Mouse (Mus musculus): Measurements from ENCODE around the gene Sass6.

- TF ChIP-seq CTCF (IDR thresholded peaks at IDR 0.05; ENCODE audit: borderline replicate concordance, insufficient read depth, low read length), result no peak
- TF ChIP-seq POLR2A (IDR thresholded peaks at IDR 0.05; ENCODE audit: low read depth, low read length), result no peak
Observed at GRCm38 (mm10) chr3:116604570-116604969, 9.8 kb downstream of the Sass6 start.
